Mouse (Mus musculus) liver, embryonic 14.5 days (tissue): Measurements from ENCODE around the gene Cdan1. TPM values are rescaled to one million over a fixed set of nuclear protein-coding genes. Genes with fewer than 3 reads are reported as not detected.

Source experiments
- ATAC-seq: fragments of 200-750 bp; cut with Nextera tagmentation; 2 replicates; pipeline ENCODE4 v1.8.0; 2017; ENCODE audit warnings: moderate number of reproducible peaks, mild to moderate bottlenecking, moderate library complexity; ENCODE audit not compliant: insufficient read depth
- DNase-seq, 3 experiments: peaks; one replicate each; pipeline ENCODE4 v3.0.0-alpha.2; 2012 to 2013; ENCODE audit warnings: low read depth in 3 of 3, low spot score in 3 of 3
- H3K27ac ChIP-seq: fragments of 300-500 bp; sonication (generic); 2 replicates; pipeline ENCODE4 v1.5.1; 2014; ENCODE audit warnings: moderate library complexity, mild to moderate bottlenecking, control low read depth, inconsistent platforms
- H3K27me3 ChIP-seq: fragments of 300-500 bp; sonication (generic); 2 replicates; pipeline ENCODE4 v1.6.1; 2014; ENCODE audit warnings: mild to moderate bottlenecking, low read length, moderate library complexity; ENCODE audit not compliant: control insufficient read depth, insufficient read depth
- H3K36me3 ChIP-seq: fragments of 300-500 bp; sonication (generic); replicated peaks from 2 replicates; pipeline ENCODE4 v1.6.1; 2014; ENCODE audit warnings: low read depth; ENCODE audit not compliant: control insufficient read depth, insufficient read depth
- H3K4me1 ChIP-seq, 2 experiments: fragments of 200-500 bp in 1 of 2; fragments of 300-500 bp in 1 of 2; sonication (generic) in 1 of 2; replicated peaks; 2 replicates each; pipeline ENCODE4 v1.6.1; 2012 to 2014; ENCODE audit warnings: antibody characterized with exemption in 1 of 2, inconsistent platforms in 1 of 2, low read length in 1 of 2; ENCODE audit not compliant: control insufficient read depth in 2 of 2, insufficient read depth in 2 of 2
- H3K4me2 ChIP-seq: fragments of 300-500 bp; sonication (generic); 2 replicates; pipeline ENCODE4 v1.6.1; 2014; ENCODE audit warnings: low read depth, mild to moderate bottlenecking, control low read depth, moderate library complexity
- H3K4me3 ChIP-seq, 2 experiments: fragments of 200-500 bp in 1 of 2; fragments of 300-500 bp in 1 of 2; sonication (generic) in 1 of 2; 2 replicates each; pipeline ENCODE4 v1.5.1; 2012 to 2014; ENCODE audit warnings: low read depth in 2 of 2, low read length in 2 of 2, mild to moderate bottlenecking in 2 of 2, control low read depth in 1 of 2, inconsistent platforms in 1 of 2, moderate library complexity in 1 of 2; ENCODE audit not compliant: insufficient read depth in 1 of 2
- H3K9ac ChIP-seq: fragments of 300-500 bp; sonication (generic); replicated peaks from 2 replicates; pipeline ENCODE4 v1.6.1; 2014; ENCODE audit warnings: mild to moderate bottlenecking, control low read depth, moderate library complexity
- H3K9me3 ChIP-seq: fragments of 300-500 bp; sonication (generic); 2 replicates; pipeline ENCODE4 v1.6.1; 2016; ENCODE audit warnings: low read length, mixed read lengths; ENCODE audit not compliant: control insufficient read depth
- CTCF ChIP-seq: IDR thresholded peaks from 2 replicates; pipeline ENCODE4 v1.5.1; 2016; ENCODE audit warnings: antibody characterized with exemption, low read depth, control low read depth
- EP300 ChIP-seq: IDR thresholded peaks from 2 replicates; pipeline ENCODE4 v1.6.1; 2016; ENCODE audit warnings: antibody characterized with exemption, low read depth
- WGBS: fragments of 180-500 bp; shearing (Covaris S2); extraction: QIAGEN DNeasy Blood & Tissue Kit; methylation state at CpG from one replicate; pipeline ENCODE4 v1.1.7; 2014; ENCODE audit not compliant: insufficient replicate concordance; 5-methylcytosine and 5-hydroxymethylcytosine counted together
- polyA plus RNA-seq, 2 experiments: library from polyadenylated mRNA; depleted of rRNA in 1 of 2; stranded (reverse) in 1 of 2; unstranded in 1 of 2; fragments of >200 nt; fragmentation: Nextera tagmentation in 1 of 2; extraction: Ambion mirVana in 1 of 2; gene quantifications; 2 replicates each; pipeline versions ENCODE4 v1.2.1 to v1.2.3; 2012 to 2014

The Cdan1 gene
- polyA plus RNA-seq, 2 experiments, result 6.1 to 13.7 TPM

DNA sequence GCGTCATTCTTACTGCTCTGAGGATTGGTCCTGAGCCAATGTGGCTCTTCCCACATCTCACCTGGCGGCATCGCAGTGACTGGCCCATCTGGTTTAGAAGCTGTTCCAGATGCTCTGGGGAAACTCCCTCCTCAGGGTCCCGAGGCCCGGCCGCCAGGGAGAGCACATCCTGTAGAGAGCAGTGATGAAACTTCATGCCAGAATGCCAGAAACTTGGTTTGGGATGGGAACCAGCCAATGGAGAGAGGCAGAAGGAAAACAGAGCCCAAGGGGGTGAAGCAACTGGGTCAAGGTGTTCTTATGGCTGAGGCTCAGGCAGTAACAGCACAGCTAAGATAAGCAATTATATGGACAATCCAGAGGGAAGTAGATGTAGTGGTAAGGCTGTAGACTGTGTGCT is 129.1 kb downstream of the Cdan1 start:
- Histone ChIP-seq H3K36me3 (peaks cover 91% of the 10 kb centered on the region), H3K4me1 (peaks cover 0 to 10% of the 10 kb centered on the region in 2 experiments; a peak in 2 of 4 replicates), H3K4me3 (no peak overlapping the region), H3K27me3 (no peaks in the 10 kb centered on the region), H3K9me3 (no peaks in the 10 kb centered on the region), H3K27ac (no peak overlapping the region), H3K9ac (no peak overlapping the region), H3K4me2 (no peak overlapping the region)
- WGBS, result 89% methylated on average over 6 of the region's 6 CpGs
- TF ChIP-seq CTCF, result no peak
- TF ChIP-seq EP300, result no peak
- DNase-seq, result no peak
- ATAC-seq, result no peak

- H3K36me3 ChIP-seq, result peaks cover 85% of the 10 kb centered on the region
- no peak for TF ChIP-seq EP300
- H3K4me1 ChIP-seq, result no peaks in the 10 kb centered on the region
- ATAC-seq (no peak), DNase-seq (no peak)
- 90% methylated on average over 8 of the region's 8 CpGs for WGBS
- no peaks in the 10 kb centered on the region for H3K9me3 ChIP-seq
- H3K9ac ChIP-seq, result no peak overlapping the region
- no peak overlapping the region for H3K4me2 ChIP-seq
- no peak overlapping the region for H3K4me3 ChIP-seq
- no peak overlapping the region for H3K27ac ChIP-seq
- no peaks in the 10 kb centered on the region for H3K27me3 ChIP-seq
Measured at GRCm38 (mm10) chr2:120718496-120718895, 131.4 kb downstream of the Cdan1 start.

GRCm38 (mm10) chr2:120713441-120713840 is 136.5 kb downstream of the Cdan1 start:
- ATAC-seq (no peak), DNase-seq (no peak)
- H3K4me2 ChIP-seq, result no peak overlapping the region
- 0 out of 4 replicates have a peak, but pooled peaks cover 2 to 3% of the 10 kb centered on the region in 2 experiments for H3K4me1 ChIP-seq
- H3K27ac ChIP-seq, result no peak overlapping the region
- TF ChIP-seq CTCF (no peak), EP300 (no peak)
- no peaks in the 10 kb centered on the region for H3K9me3 ChIP-seq
- no peak overlapping the region for H3K4me3 ChIP-seq
- H3K9ac ChIP-seq, result no peak overlapping the region
- peaks cover 39% of the 10 kb centered on the region for H3K36me3 ChIP-seq
- no peaks in the 10 kb centered on the region for H3K27me3 ChIP-seq
- 91% methylated on average over 3 of the region's 3 CpGs for WGBS

- H3K27ac ChIP-seq, result no peak overlapping the region
- TF ChIP-seq EP300, result no peak
- no peak for TF ChIP-seq CTCF
- peaks cover 17% of the 10 kb centered on the region for H3K36me3 ChIP-seq
- ATAC-seq (peak; percentile 33; the same call in 1 of the 2 replicates), DNase-seq (no peak)
- 0 out of 4 replicates have a peak, but pooled peaks cover 2 to 3% of the 10 kb centered on the region in 2 experiments for H3K4me1 ChIP-seq
- no peaks in the 10 kb centered on the region for H3K9me3 ChIP-seq
- no peak overlapping the region for H3K9ac ChIP-seq
- 37% methylated on average over 3 of the region's 3 CpGs for WGBS
- H3K27me3 ChIP-seq, result no peaks in the 10 kb centered on the region
- no peak overlapping the region for H3K4me2 ChIP-seq
- H3K4me3 ChIP-seq, result no peak overlapping the region
Measured at GRCm38 (mm10) chr2:120710948-120711347, 139.0 kb downstream of the Cdan1 start.

DNA sequence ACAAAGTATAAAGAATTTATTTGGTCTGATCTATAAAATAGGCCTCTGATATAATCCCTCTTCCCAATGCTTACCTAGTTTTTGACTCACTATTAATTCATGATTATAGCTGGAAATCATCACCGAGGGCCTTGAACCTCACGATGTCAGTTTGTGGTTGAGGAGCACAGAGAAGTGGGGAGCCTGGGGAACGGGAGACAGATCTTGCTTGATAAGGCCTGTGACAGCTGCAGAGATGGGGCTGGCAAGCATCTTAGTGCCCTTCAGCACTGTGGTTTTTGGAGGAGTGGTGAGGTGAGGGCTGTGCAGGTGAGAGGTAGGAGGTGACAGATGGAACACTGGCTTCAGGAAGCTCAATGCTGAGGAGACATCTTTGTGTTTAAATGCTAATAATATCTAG is 139.8 kb downstream of the Cdan1 start:
- Histone ChIP-seq H3K36me3 (peaks cover 15% of the 10 kb centered on the region), H3K4me3 (no peak overlapping the region), H3K27ac (no peak overlapping the region), H3K27me3 (no peaks in the 10 kb centered on the region), H3K4me2 (no peak overlapping the region), H3K9me3 (no peaks in the 10 kb centered on the region), H3K4me1 (0 out of 4 replicates have a peak, but pooled peaks cover 2 to 3% of the 10 kb centered on the region in 2 experiments), H3K9ac (no peak overlapping the region)
- 31% methylated on average over 3 of the region's 3 CpGs for WGBS
- no peak for TF ChIP-seq EP300
- no peak for TF ChIP-seq CTCF
- no peak for ATAC-seq
- DNase-seq, result no peak
